Mouse (Mus musculus) midbrain, embryonic 16.5 days (tissue): ENCODE measurements around the gene Sspo. TPM values are rescaled to one million over a fixed set of nuclear protein-coding genes. Genes with fewer than 3 reads are reported as not detected.
A peak's percentile ranks its signal among the peaks of the same experiment; 100 is the strongest.

Experiments
- ATAC-seq: fragments of 200-750 bp; cut with Nextera tagmentation; 2 replicates; pipeline ENCODE4 v1.8.0; 2017; ENCODE audit warnings: moderate TSS enrichment
- H3K27ac ChIP-seq: fragments of 300-500 bp; sonication (generic); 2 replicates; pipeline ENCODE4 v1.5.1; 2014; ENCODE audit warnings: mild to moderate bottlenecking, low read length, mixed read lengths
- H3K27me3 ChIP-seq: fragments of 300-500 bp; sonication (generic); 2 replicates; pipeline ENCODE4 v1.6.1; 2014; ENCODE audit warnings: low read depth, low read length, mixed read lengths; ENCODE audit not compliant: control insufficient read depth, insufficient read depth
- H3K36me3 ChIP-seq: fragments of 300-500 bp; sonication (generic); 2 replicates; pipeline ENCODE4 v1.6.1; 2014; ENCODE audit warnings: mild to moderate bottlenecking, low read length, moderate library complexity, mixed read lengths; ENCODE audit not compliant: control insufficient read depth, insufficient read depth
- H3K4me1 ChIP-seq: fragments of 300-500 bp; sonication (generic); 2 replicates; pipeline ENCODE4 v1.6.1; 2014; ENCODE audit warnings: mild to moderate bottlenecking, low read length, mixed read lengths; ENCODE audit not compliant: control insufficient read depth, insufficient read depth
- H3K4me2 ChIP-seq: fragments of 300-500 bp; sonication (generic); 2 replicates; pipeline ENCODE4 v1.6.1; 2014; ENCODE audit warnings: mild to moderate bottlenecking, low read length, mixed read lengths
- H3K4me3 ChIP-seq: fragments of 300-500 bp; sonication (generic); 2 replicates; pipeline ENCODE4 v1.5.1; 2014; ENCODE audit warnings: low read depth, mild to moderate bottlenecking, low read length, moderate library complexity, mixed read lengths
- H3K9ac ChIP-seq: fragments of 300-500 bp; sonication (generic); 2 replicates; pipeline ENCODE4 v1.6.1; 2014; ENCODE audit warnings: low read depth, low read length, mixed read lengths
- H3K9me3 ChIP-seq: fragments of 300-500 bp; sonication (generic); replicated peaks from 2 replicates; pipeline ENCODE4 v1.6.1; 2014; ENCODE audit warnings: mild to moderate bottlenecking, low read length, mixed read lengths; ENCODE audit not compliant: control insufficient read depth, poor library complexity, severe bottlenecking
- WGBS: fragments of 180-500 bp; shearing (Covaris S2); extraction: QIAGEN DNeasy Blood & Tissue Kit; methylation state at CpG from one replicate; pipeline ENCODE4 v1.1.7; 2014; 5-methylcytosine and 5-hydroxymethylcytosine counted together
- polyA plus RNA-seq: library from polyadenylated mRNA; unstranded; fragments of >200 nt; fragmentation: Nextera tagmentation; extraction: Ambion mirVana; gene quantifications from 2 replicates; pipeline ENCODE4 v1.2.1, GENCODE M21; 2015

Sspo gene
- polyA plus RNA-seq, 1 experiment from 2014 or later: 0.51 TPM

- H3K27me3 ChIP-seq: no peaks in the 10 kb centered on the region
- peaks cover 13% of the 10 kb centered on the region for H3K36me3 ChIP-seq
- H3K9me3 ChIP-seq: no peaks in the 10 kb centered on the region
- peak; percentile 78 for ATAC-seq
- H3K4me1 ChIP-seq: peaks cover 18% of the 10 kb centered on the region
- H3K9ac ChIP-seq: peak overlapping the region; percentile 88
- under 1% methylated on average over 18 of the region's 19 CpGs for whole genome bisulfite sequencing
- peak overlapping the region; percentile 85 for H3K27ac ChIP-seq
- peak overlapping the region; percentile 81 for H3K4me3 ChIP-seq
- H3K4me2 ChIP-seq: peak overlapping the region; percentile 73
Measured at GRCm38 (mm10) chr6:48443592-48444309, 4.3 kb upstream of the Sspo start.

GRCm38 (mm10) chr6:48444310-48445180 lies 3.5 kb upstream of the Sspo start:
- H3K4me1 ChIP-seq: peaks cover 15% of the 10 kb centered on the region
- peak overlapping the region; percentile 88 for H3K9ac ChIP-seq
- H3K27ac ChIP-seq: peak overlapping the region; percentile 85
- peak overlapping the region; percentile 73 for H3K4me2 ChIP-seq
- H3K36me3 ChIP-seq: peaks cover 12% of the 10 kb centered on the region
- no peaks in the 10 kb centered on the region for H3K27me3 ChIP-seq
- no peaks in the 10 kb centered on the region for H3K9me3 ChIP-seq
- ATAC-seq: peak; percentile 72
- H3K4me3 ChIP-seq: peak overlapping the region; percentile 81
- WGBS: 0% methylated on average over 29 of the region's 34 CpGs

- Histone ChIP-seq H3K9ac (peak within 1 kb of the TSS; percentile 88), H3K27ac (peak within 1 kb of the TSS; percentile 85), H3K4me2 (peak within 1 kb of the TSS; percentile 73), H3K27me3 (no peaks in the 10 kb centered on the region), H3K4me1 (peaks cover 15% of the 10 kb centered on the region), H3K4me3 (peak within 1 kb of the TSS; percentile 81), H3K36me3 (peaks cover 12% of the 10 kb centered on the region), H3K9me3 (no peaks in the 10 kb centered on the region)
- peak; percentile 49 for ATAC-seq
- WGBS: under 1% methylated on average over 65 of the region's 65 CpGs
Measured at GRCm38 (mm10) chr6:48445181-48446101, 2.6 kb upstream of the Sspo start, which contains the start of gene Zfp467. TSS of gene Zfp467 (minus strand) at chr6:48445825.

GRCm38 (mm10) chr6:48446256-48446655 lies 1.8 kb upstream of the Sspo start:
- no peaks in the 10 kb centered on the region for H3K9me3 ChIP-seq
- ATAC-seq: no peak
- peak overlapping the region; percentile 73 for H3K4me2 ChIP-seq
- 39% methylated on average over 3 of the region's 3 CpGs for WGBS
- no peaks in the 10 kb centered on the region for H3K27me3 ChIP-seq
- peaks cover 12% of the 10 kb centered on the region for H3K36me3 ChIP-seq
- H3K4me3 ChIP-seq: peak overlapping the region; percentile 81
- peak overlapping the region; percentile 88; the same call in 1 of the 2 replicates for H3K9ac ChIP-seq
- H3K27ac ChIP-seq: peak overlapping the region; percentile 85
- H3K4me1 ChIP-seq: peaks cover 15% of the 10 kb centered on the region

GRCm38 (mm10) chr6:48446896-48447295 lies 1.1 kb upstream of the Sspo start:
- Histone ChIP-seq H3K27ac (no peak overlapping the region), H3K27me3 (no peaks in the 10 kb centered on the region), H3K4me3 (no peak overlapping the region), H3K4me1 (peaks cover 15% of the 10 kb centered on the region), H3K9me3 (no peaks in the 10 kb centered on the region), H3K36me3 (peaks cover 6% of the 10 kb centered on the region), H3K4me2 (no peak overlapping the region), H3K9ac (no peak overlapping the region)
- no peak for ATAC-seq
- 63% methylated on average over 3 of the region's 3 CpGs for WGBS

- Histone ChIP-seq H3K27me3 (no peaks in the 10 kb centered on the region), H3K9ac (no peak overlapping the region), H3K4me1 (peaks cover 11% of the 10 kb centered on the region), H3K27ac (no peak overlapping the region), H3K36me3 (no peaks in the 10 kb centered on the region), H3K4me3 (no peak overlapping the region), H3K9me3 (no peaks in the 10 kb centered on the region), H3K4me2 (no peak overlapping the region)
- no peak for ATAC-seq
- 81% methylated on average over 7 of the region's 7 CpGs for WGBS
Measured at GRCm38 (mm10) chr6:48448527-48448926, 498 bp downstream of the Sspo start.

GRCm38 (mm10) chr6:48452151-48452550 lies 4.1 kb downstream of the Sspo start:
- Histone ChIP-seq H3K9me3 (no peaks in the 10 kb centered on the region), H3K4me2 (no peak overlapping the region), H3K27me3 (no peaks in the 10 kb centered on the region), H3K9ac (no peak overlapping the region), H3K36me3 (no peaks in the 10 kb centered on the region), H3K4me3 (no peak overlapping the region), H3K4me1 (no peaks in the 10 kb centered on the region), H3K27ac (no peak overlapping the region)
- 61% methylated on average over 1 of the region's 1 CpGs for WGBS
- ATAC-seq: no peak

GRCm38 (mm10) chr6:48452771-48453170 lies 4.7 kb downstream of the Sspo start:
- no peaks in the 10 kb centered on the region for H3K9me3 ChIP-seq
- H3K4me2 ChIP-seq: no peak overlapping the region
- 88% methylated on average over 3 of the region's 3 CpGs for WGBS
- no peak overlapping the region for H3K9ac ChIP-seq
- no peak for ATAC-seq
- H3K4me3 ChIP-seq: no peak overlapping the region
- no peak overlapping the region for H3K27ac ChIP-seq
- no peaks in the 10 kb centered on the region for H3K36me3 ChIP-seq
- no peaks in the 10 kb centered on the region for H3K4me1 ChIP-seq
- H3K27me3 ChIP-seq: no peaks in the 10 kb centered on the region
